Mouse (Mus musculus) forebrain, embryonic 15.5 days (tissue): ENCODE measurements at regions not wholly inside any gene's neighbourhood (a gene's known extent, or its start where the extent isn't known, plus 50 kb on each side); places are given as distances from the start of the nearest gene placed in this dataset.

Experiments used
- ATAC-seq: fragments of 200-750 bp; cut with Nextera tagmentation; replicated peaks from 2 replicates; pipeline ENCODE4 v1.8.0; 2017; ENCODE audit warnings: mild to moderate bottlenecking, moderate TSS enrichment, moderate library complexity
- H3K27ac ChIP-seq: fragments of 300-500 bp; sonication (generic); replicated peaks from 2 replicates; pipeline ENCODE4 v1.5.1; 2015; ENCODE audit warnings: mild to moderate bottlenecking, inconsistent platforms
- H3K27me3 ChIP-seq: fragments of 300-500 bp; sonication (generic); 2 replicates; pipeline ENCODE4 v1.6.1; 2015; ENCODE audit warnings: inconsistent platforms
- H3K36me3 ChIP-seq: fragments of 300-500 bp; sonication (generic); 2 replicates; pipeline ENCODE4 v1.6.1; 2015; ENCODE audit warnings: mild to moderate bottlenecking, inconsistent platforms
- H3K4me1 ChIP-seq: fragments of 300-500 bp; sonication (generic); 2 replicates; pipeline ENCODE4 v1.6.1; 2015; ENCODE audit warnings: inconsistent platforms
- H3K4me2 ChIP-seq: fragments of 300-500 bp; sonication (generic); replicated peaks from 2 replicates; pipeline ENCODE4 v1.6.1; 2015; ENCODE audit warnings: mild to moderate bottlenecking, inconsistent platforms
- H3K4me3 ChIP-seq: fragments of 300-500 bp; sonication (generic); 2 replicates; pipeline ENCODE4 v1.5.1; 2015; ENCODE audit warnings: mild to moderate bottlenecking, inconsistent platforms
- H3K9ac ChIP-seq: fragments of 300-500 bp; sonication (generic); replicated peaks from 2 replicates; pipeline ENCODE4 v1.6.1; 2015; ENCODE audit warnings: mild to moderate bottlenecking, inconsistent platforms
- H3K9me3 ChIP-seq: fragments of 300-500 bp; sonication (generic); 2 replicates; pipeline ENCODE4 v1.6.1; 2016; ENCODE audit warnings: inconsistent platforms
- WGBS: fragments of 180-500 bp; shearing (Covaris S2); methylation state at CpG from one replicate; pipeline ENCODE4 v1.1.7; 2015; ENCODE audit warnings: mixed read lengths; 5-methylcytosine and 5-hydroxymethylcytosine counted together

GRCm38 (mm10) chr1:151105251-151105650 lies 77.1 kb upstream of the Gm47985 start:
- Histone ChIP-seq H3K9ac (no peak overlapping the region), H3K9me3 (no peaks in the 10 kb centered on the region), H3K4me3 (no peak overlapping the region), H3K4me2 (no peak overlapping the region), H3K4me1 (no peaks in the 10 kb centered on the region), H3K36me3 (no peaks in the 10 kb centered on the region), H3K27ac (no peak overlapping the region), H3K27me3 (no peaks in the 10 kb centered on the region)
- ATAC-seq, result no peak
- 75% methylated on average over 3 of the region's 3 CpGs for WGBS

- no peaks in the 10 kb centered on the region for H3K9me3 ChIP-seq
- H3K27me3 ChIP-seq, result no peaks in the 10 kb centered on the region
- no peaks in the 10 kb centered on the region for H3K36me3 ChIP-seq
- H3K4me3 ChIP-seq, result no peak overlapping the region
- H3K27ac ChIP-seq, result no peak overlapping the region
- WGBS, result 80% methylated on average over 3 of the region's 3 CpGs
- ATAC-seq, result no peak
- no peak overlapping the region for H3K9ac ChIP-seq
- no peaks in the 10 kb centered on the region for H3K4me1 ChIP-seq
- H3K4me2 ChIP-seq, result no peak overlapping the region
Observed at GRCm38 (mm10) chr1:151107401-151107800, 74.9 kb upstream of the Gm47985 start.

GRCm38 (mm10) chr1:151109333-151109732 lies 73.0 kb upstream of the Gm47985 start:
- H3K4me3 ChIP-seq, result no peak overlapping the region
- H3K4me1 ChIP-seq, result no peaks in the 10 kb centered on the region
- 96% methylated on average over 2 of the region's 2 CpGs for WGBS
- H3K36me3 ChIP-seq, result no peaks in the 10 kb centered on the region
- no peak overlapping the region for H3K4me2 ChIP-seq
- no peaks in the 10 kb centered on the region for H3K9me3 ChIP-seq
- ATAC-seq, result no peak
- no peaks in the 10 kb centered on the region for H3K27me3 ChIP-seq
- H3K9ac ChIP-seq, result no peak overlapping the region
- H3K27ac ChIP-seq, result no peak overlapping the region

- WGBS, result 73% methylated on average over 4 of the region's 4 CpGs
- Histone ChIP-seq H3K36me3 (no peaks in the 10 kb centered on the region), H3K9me3 (no peaks in the 10 kb centered on the region), H3K4me2 (no peak overlapping the region), H3K27ac (no peak overlapping the region), H3K9ac (no peak overlapping the region), H3K4me1 (no peaks in the 10 kb centered on the region), H3K4me3 (no peak overlapping the region), H3K27me3 (no peaks in the 10 kb centered on the region)
- ATAC-seq, result no peak
Observed at GRCm38 (mm10) chr1:151110412-151110811, 71.9 kb upstream of the Gm47985 start.

GRCm38 (mm10) chr1:151111683-151112082 lies 70.7 kb upstream of the Gm47985 start:
- Histone ChIP-seq H3K27me3 (no peaks in the 10 kb centered on the region), H3K27ac (no peak overlapping the region), H3K4me1 (no peaks in the 10 kb centered on the region), H3K9ac (no peak overlapping the region), H3K36me3 (no peaks in the 10 kb centered on the region), H3K4me2 (no peak overlapping the region), H3K9me3 (no peaks in the 10 kb centered on the region), H3K4me3 (no peak overlapping the region)
- ATAC-seq, result no peak
- WGBS, result 74% methylated on average over 6 of the region's 6 CpGs

GRCm38 (mm10) chr1:151112390-151112789 lies 69.9 kb upstream of the Gm47985 start:
- Histone ChIP-seq H3K27ac (no peak overlapping the region), H3K27me3 (no peaks in the 10 kb centered on the region), H3K4me3 (no peak overlapping the region), H3K4me1 (no peaks in the 10 kb centered on the region), H3K4me2 (no peak overlapping the region), H3K9me3 (no peaks in the 10 kb centered on the region), H3K36me3 (no peaks in the 10 kb centered on the region), H3K9ac (no peak overlapping the region)
- WGBS, result 47% methylated on average over 2 of the region's 2 CpGs
- ATAC-seq, result no peak

- H3K4me3 ChIP-seq, result no peak overlapping the region
- 87% methylated on average over 2 of the region's 2 CpGs for WGBS
- no peaks in the 10 kb centered on the region for H3K36me3 ChIP-seq
- H3K27me3 ChIP-seq, result no peaks in the 10 kb centered on the region
- no peak overlapping the region for H3K4me2 ChIP-seq
- no peak overlapping the region for H3K9ac ChIP-seq
- H3K27ac ChIP-seq, result no peak overlapping the region
- ATAC-seq, result no peak
- no peaks in the 10 kb centered on the region for H3K9me3 ChIP-seq
- H3K4me1 ChIP-seq, result no peaks in the 10 kb centered on the region
Observed at GRCm38 (mm10) chr1:151113199-151113598, 69.1 kb upstream of the Gm47985 start.

GRCm38 (mm10) chr1:151118530-151118929 lies 63.8 kb upstream of the Gm47985 start:
- H3K27me3 ChIP-seq, result no peaks in the 10 kb centered on the region
- WGBS, result 66% methylated on average over 4 of the region's 4 CpGs
- ATAC-seq, result no peak

GRCm38 (mm10) chr1:151118982-151119381 lies 63.4 kb upstream of the Gm47985 start:
- Histone ChIP-seq H3K36me3 (no peaks in the 10 kb centered on the region), H3K4me1 (no peaks in the 10 kb centered on the region), H3K4me2 (no peak overlapping the region), H3K9ac (no peak overlapping the region), H3K4me3 (no peak overlapping the region), H3K27me3 (no peaks in the 10 kb centered on the region), H3K9me3 (no peaks in the 10 kb centered on the region), H3K27ac (no peak overlapping the region)
- ATAC-seq, result no peak
- WGBS, result 89% methylated on average over 4 of the region's 4 CpGs

More at GRCm38 (mm10) chr1:151118530-151118929, 63.8 kb upstream of the Gm47985 start:
- Histone ChIP-seq H3K27ac (no peak overlapping the region), H3K36me3 (no peaks in the 10 kb centered on the region), H3K4me3 (no peak overlapping the region), H3K9ac (no peak overlapping the region), H3K9me3 (no peaks in the 10 kb centered on the region), H3K4me2 (no peak overlapping the region), H3K4me1 (no peaks in the 10 kb centered on the region)

- no peak for ATAC-seq
- Histone ChIP-seq H3K9ac (no peak overlapping the region), H3K9me3 (no peaks in the 10 kb centered on the region), H3K4me3 (no peak overlapping the region), H3K36me3 (no peaks in the 10 kb centered on the region), H3K4me2 (no peak overlapping the region), H3K4me1 (no peaks in the 10 kb centered on the region), H3K27ac (no peak overlapping the region), H3K27me3 (no peaks in the 10 kb centered on the region)
- 86% methylated on average over 7 of the region's 7 CpGs for WGBS
Observed at GRCm38 (mm10) chr1:151119566-151119965, 62.8 kb upstream of the Gm47985 start.

- H3K27ac ChIP-seq, result no peak overlapping the region
- H3K4me1 ChIP-seq, result no peaks in the 10 kb centered on the region
- no peaks in the 10 kb centered on the region for H3K36me3 ChIP-seq
- WGBS, result 95% methylated on average over 2 of the region's 2 CpGs
- H3K4me3 ChIP-seq, result no peak overlapping the region
- H3K4me2 ChIP-seq, result no peak overlapping the region
- no peak overlapping the region for H3K9ac ChIP-seq
- no peak for ATAC-seq
- H3K9me3 ChIP-seq, result no peaks in the 10 kb centered on the region
- no peaks in the 10 kb centered on the region for H3K27me3 ChIP-seq
Observed at GRCm38 (mm10) chr1:151121686-151122085, 60.7 kb upstream of the Gm47985 start.

- Histone ChIP-seq H3K9ac (no peak overlapping the region), H3K4me3 (no peak overlapping the region), H3K27ac (no peak overlapping the region), H3K4me2 (no peak overlapping the region), H3K9me3 (no peaks in the 10 kb centered on the region), H3K36me3 (no peaks in the 10 kb centered on the region), H3K27me3 (no peaks in the 10 kb centered on the region), H3K4me1 (no peaks in the 10 kb centered on the region)
- ATAC-seq, result no peak
- WGBS, result 91% methylated on average over 7 of the region's 7 CpGs
Observed at GRCm38 (mm10) chr1:151123964-151124363, 58.4 kb upstream of the Gm47985 start.

GRCm38 (mm10) chr1:151125028-151125659 lies 57.2 kb upstream of the Gm47985 start:
- WGBS, result 90% methylated on average over 9 of the region's 9 CpGs
- no peak for ATAC-seq
- Histone ChIP-seq H3K36me3 (no peaks in the 10 kb centered on the region), H3K4me2 (no peak overlapping the region), H3K9me3 (no peaks in the 10 kb centered on the region), H3K27me3 (no peaks in the 10 kb centered on the region), H3K27ac (no peak overlapping the region), H3K4me3 (no peak overlapping the region), H3K9ac (no peak overlapping the region), H3K4me1 (no peaks in the 10 kb centered on the region)
